Mouse (Mus musculus): ENCODE data around the gene Herc4. TPM values are rescaled to one million over a fixed set of nuclear protein-coding genes. Genes with fewer than 3 reads are reported as not detected.

Gene Herc4
- polyA plus RNA-seq, 1 experiment from 2014 or later = 42.9 TPM

DNA sequence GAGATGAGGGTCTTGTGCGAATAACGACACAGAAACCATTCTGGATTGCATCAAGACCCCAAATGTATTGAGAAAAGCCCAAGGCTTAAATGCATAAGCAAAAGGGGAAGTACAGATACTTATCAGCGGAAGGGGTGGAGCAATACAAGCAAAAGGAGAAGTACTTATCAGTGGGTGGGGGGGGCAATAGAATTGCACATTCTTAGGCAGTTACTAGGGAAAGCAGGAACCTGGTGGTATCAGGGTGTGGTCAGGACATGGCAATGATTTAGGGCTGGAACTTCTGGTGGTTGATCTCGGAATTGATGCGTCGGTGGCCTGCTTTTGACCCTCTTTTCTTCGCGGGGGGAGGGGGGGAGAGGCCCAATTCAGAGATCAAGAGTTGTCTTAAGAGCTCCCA, 7.7 kb upstream of the Herc4 start:
- H3K4me1 ChIP-seq (replicated peaks) = no peaks in the 10 kb centered on the region
- no peak for ATAC-seq (ENCODE audit: insufficient number of reproducible peaks, insufficient read depth, low FRiP score, low TSS enrichment, low read depth)

DNA sequence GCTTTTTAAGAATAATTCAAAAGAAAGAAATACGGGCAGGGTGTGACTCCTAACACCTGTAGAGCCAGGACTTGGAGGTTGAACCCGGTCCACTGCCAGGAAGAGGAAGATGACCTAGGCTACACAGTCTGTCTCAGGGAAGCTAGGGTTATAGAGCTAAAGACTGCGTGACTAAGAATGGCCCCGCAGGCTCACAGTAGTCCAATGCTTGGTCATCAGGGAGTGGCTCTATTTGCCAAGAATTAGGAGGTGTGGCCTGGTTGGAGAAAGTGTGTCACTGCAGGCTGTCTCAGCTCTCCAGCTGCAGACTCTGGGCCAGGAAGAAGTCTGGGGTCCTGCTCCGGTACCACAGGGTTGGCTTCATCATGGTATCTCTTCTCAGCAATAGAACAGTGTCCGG, 6.9 kb upstream of the Herc4 start:
- Histone ChIP-seq H3K9ac (replicated peaks) (no peak overlapping the region), H3K27ac (no peak overlapping the region), H3K27me3 (no peaks in the 10 kb centered on the region), H3K9me3 (no peaks in the 10 kb centered on the region), H3K4me1 (replicated peaks) (no peaks in the 10 kb centered on the region), H3K36me3 (no peaks in the 10 kb centered on the region), H3K4me3 (replicated peaks) (no peak overlapping the region), H3K4me2 (no peak overlapping the region)
- WGBS = 91% methylated on average over 6 of the region's 6 CpGs
- no peak for ATAC-seq (ENCODE audit: insufficient number of reproducible peaks, insufficient read depth, low FRiP score, low TSS enrichment, low read depth)

More for the DNA sequence above, 7.7 kb upstream of the Herc4 start:
- H3K9ac ChIP-seq (replicated peaks) = no peak overlapping the region
- no peaks in the 10 kb centered on the region for H3K36me3 ChIP-seq
- 76% methylated on average over 8 of the region's 8 CpGs for WGBS
- H3K27ac ChIP-seq = no peak overlapping the region
- H3K9me3 ChIP-seq = no peaks in the 10 kb centered on the region
- no peaks in the 10 kb centered on the region for H3K27me3 ChIP-seq
- no peak overlapping the region for H3K4me2 ChIP-seq
- H3K4me3 ChIP-seq (replicated peaks) = no peak overlapping the region

DNA sequence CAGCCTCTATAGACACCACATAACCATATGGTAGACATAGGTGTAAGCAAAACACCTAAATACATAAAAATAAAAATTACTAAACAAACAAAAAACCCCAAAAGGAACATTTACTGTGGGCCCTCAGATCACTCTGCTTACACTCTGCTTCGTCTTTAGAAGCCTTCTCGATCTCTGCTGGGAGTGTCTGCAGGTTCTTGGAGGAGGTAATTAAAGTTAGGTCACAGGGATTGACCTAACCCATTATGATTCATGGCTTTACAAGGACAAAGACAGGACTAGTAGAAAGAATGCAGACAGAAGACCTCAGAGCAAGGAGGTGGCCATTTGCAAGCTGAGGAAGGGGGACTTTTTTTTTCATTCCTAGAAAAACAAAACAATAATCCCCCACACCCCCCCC, 6.4 kb upstream of the Herc4 start:
- Histone ChIP-seq H3K27ac (no peak overlapping the region), H3K27me3 (no peaks in the 10 kb centered on the region), H3K4me3 (replicated peaks) (no peak overlapping the region), H3K4me1 (replicated peaks) (no peaks in the 10 kb centered on the region), H3K9ac (replicated peaks) (no peak overlapping the region), H3K4me2 (no peak overlapping the region), H3K9me3 (no peaks in the 10 kb centered on the region), H3K36me3 (no peaks in the 10 kb centered on the region)
- 61% methylated on average over 2 of the region's 2 CpGs for WGBS
- ATAC-seq (ENCODE audit: insufficient number of reproducible peaks, insufficient read depth, low FRiP score, low TSS enrichment, low read depth) = no peak

DNA sequence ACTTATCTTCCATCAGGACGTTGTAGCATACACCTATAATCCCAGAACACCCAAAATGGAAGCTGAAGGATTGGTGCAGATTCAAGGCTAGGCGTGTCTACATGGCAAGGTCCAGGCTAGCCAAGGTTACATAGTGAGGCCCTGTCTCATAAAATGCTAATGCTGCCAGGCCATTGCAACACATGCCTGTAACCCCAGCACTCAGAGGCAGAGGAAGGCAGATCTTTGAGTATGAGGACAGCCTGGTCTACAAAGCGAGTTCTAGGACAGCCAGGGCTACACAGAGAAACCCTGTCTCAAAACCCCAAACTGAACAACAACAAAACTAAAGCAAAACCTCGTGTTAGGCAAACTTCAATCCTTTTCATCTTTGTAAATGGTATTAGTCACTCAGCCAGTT, 5.5 kb upstream of the Herc4 start:
- no peak for ATAC-seq (ENCODE audit: insufficient number of reproducible peaks, insufficient read depth, low FRiP score, low TSS enrichment, low read depth)
- no peak overlapping the region for H3K4me3 ChIP-seq (replicated peaks)
- H3K9me3 ChIP-seq = no peaks in the 10 kb centered on the region
- no peak overlapping the region for H3K4me2 ChIP-seq
- H3K27me3 ChIP-seq = no peaks in the 10 kb centered on the region
- H3K4me1 ChIP-seq (replicated peaks) = peaks cover 7% of the 10 kb centered on the region
- WGBS = 74% methylated on average over 4 of the region's 4 CpGs
- H3K36me3 ChIP-seq = no peaks in the 10 kb centered on the region
- no peak overlapping the region for H3K27ac ChIP-seq
- H3K9ac ChIP-seq (replicated peaks) = no peak overlapping the region

DNA sequence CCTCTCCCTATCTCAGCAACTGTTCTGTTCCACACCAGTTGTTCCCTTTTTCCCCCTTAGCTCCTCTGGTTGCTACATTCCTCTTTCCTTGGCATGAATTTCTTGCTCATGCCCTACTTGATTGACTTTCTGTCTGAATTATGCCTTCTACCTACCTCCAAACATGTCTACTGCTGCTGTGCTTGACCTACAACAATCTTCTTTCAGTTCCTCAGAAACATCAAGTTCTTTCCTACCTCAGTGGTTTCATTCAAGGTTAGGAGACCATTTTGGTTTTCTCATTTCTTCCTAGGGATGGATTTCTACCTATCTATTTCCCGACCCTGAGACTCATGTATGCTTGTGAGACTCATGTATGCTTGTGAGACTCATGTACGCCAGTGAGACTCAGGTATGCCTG, 3.8 kb upstream of the Herc4 start:
- Histone ChIP-seq H3K9me3 (no peaks in the 10 kb centered on the region), H3K27me3 (no peaks in the 10 kb centered on the region), H3K4me1 (replicated peaks) (peaks cover 8% of the 10 kb centered on the region), H3K4me3 (replicated peaks) (no peak overlapping the region), H3K27ac (no peak overlapping the region), H3K4me2 (no peak overlapping the region), H3K9ac (replicated peaks) (no peak overlapping the region), H3K36me3 (no peaks in the 10 kb centered on the region)
- 88% methylated on average over 2 of the region's 2 CpGs for WGBS
- no peak for ATAC-seq (ENCODE audit: insufficient number of reproducible peaks, insufficient read depth, low FRiP score, low TSS enrichment, low read depth)

DNA sequence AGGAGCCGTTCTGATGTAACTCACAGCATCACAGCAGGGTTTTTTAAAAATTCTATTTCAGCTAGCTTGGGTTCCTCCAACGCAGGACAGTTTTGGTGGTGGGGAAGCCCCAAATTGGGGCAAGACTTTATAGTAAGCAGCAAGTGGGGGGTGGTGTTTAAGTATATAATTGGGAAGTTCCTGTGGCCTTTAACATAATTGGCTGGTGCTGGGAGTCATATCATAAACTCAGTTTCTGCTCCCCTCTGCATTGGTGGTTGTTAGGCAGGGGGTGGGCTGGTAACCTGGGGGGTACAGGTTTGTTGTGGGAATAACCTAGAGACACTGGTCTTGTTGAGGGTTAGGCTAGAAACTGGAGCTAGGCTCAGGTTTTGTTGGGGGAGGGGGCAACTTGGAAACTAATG, 2.7 kb upstream of the Herc4 start:
- 75% methylated on average over 2 of the region's 2 CpGs for WGBS
- no peak overlapping the region for H3K4me3 ChIP-seq (replicated peaks)
- ATAC-seq (ENCODE audit: insufficient number of reproducible peaks, insufficient read depth, low FRiP score, low TSS enrichment, low read depth) = no peak
- no peaks in the 10 kb centered on the region for H3K36me3 ChIP-seq
- no peaks in the 10 kb centered on the region for H3K27me3 ChIP-seq
- peaks cover 8% of the 10 kb centered on the region for H3K4me1 ChIP-seq (replicated peaks)
- H3K4me2 ChIP-seq = no peak overlapping the region
- H3K9ac ChIP-seq (replicated peaks) = no peak overlapping the region
- H3K9me3 ChIP-seq = no peaks in the 10 kb centered on the region
- H3K27ac ChIP-seq = no peak overlapping the region

DNA sequence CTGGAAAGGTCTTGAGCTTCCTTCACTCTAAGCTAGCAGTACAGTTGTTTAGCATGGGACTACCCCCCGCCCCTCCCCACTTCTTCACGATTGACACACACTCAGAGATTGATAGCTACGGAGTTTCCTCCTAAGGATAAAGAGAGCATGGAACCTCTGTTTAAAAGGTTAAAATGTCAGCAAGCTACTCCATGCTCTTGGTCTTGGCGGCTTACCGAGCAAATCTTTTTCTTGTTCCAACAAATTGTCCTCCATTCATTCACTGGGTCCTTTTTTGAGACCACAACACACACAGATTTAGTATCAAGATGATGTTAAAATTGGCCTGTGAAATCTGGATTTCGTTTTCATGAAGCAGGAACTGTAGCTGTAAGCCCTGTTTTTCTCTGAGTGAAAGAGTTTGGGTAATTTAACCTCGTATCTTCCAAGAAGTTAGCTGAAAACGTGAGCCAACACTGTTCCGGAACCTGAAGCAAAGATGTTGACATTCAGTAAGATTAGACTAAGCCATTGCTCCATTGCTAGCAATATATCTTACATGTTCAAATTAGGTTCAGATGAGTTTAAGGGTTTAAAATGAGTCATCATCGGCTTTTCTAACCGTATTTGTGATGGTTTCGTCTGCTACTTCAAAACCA, 693 bp upstream of the Herc4 start:
- Histone ChIP-seq H3K9ac (replicated peaks) (peak overlapping the region; percentile 47), H3K4me3 (replicated peaks) (peak overlapping the region; percentile 92), H3K27me3 (no peaks in the 10 kb centered on the region), H3K4me1 (replicated peaks) (peaks cover 8% of the 10 kb centered on the region), H3K27ac (no peak overlapping the region), H3K9me3 (no peaks in the 10 kb centered on the region), H3K4me2 (peak overlapping the region; percentile 65), H3K36me3 (no peaks in the 10 kb centered on the region)
- WGBS = 29% methylated on average over 12 of the region's 12 CpGs
- no peak for ATAC-seq (ENCODE audit: insufficient number of reproducible peaks, insufficient read depth, low FRiP score, low TSS enrichment, low read depth)

DNA sequence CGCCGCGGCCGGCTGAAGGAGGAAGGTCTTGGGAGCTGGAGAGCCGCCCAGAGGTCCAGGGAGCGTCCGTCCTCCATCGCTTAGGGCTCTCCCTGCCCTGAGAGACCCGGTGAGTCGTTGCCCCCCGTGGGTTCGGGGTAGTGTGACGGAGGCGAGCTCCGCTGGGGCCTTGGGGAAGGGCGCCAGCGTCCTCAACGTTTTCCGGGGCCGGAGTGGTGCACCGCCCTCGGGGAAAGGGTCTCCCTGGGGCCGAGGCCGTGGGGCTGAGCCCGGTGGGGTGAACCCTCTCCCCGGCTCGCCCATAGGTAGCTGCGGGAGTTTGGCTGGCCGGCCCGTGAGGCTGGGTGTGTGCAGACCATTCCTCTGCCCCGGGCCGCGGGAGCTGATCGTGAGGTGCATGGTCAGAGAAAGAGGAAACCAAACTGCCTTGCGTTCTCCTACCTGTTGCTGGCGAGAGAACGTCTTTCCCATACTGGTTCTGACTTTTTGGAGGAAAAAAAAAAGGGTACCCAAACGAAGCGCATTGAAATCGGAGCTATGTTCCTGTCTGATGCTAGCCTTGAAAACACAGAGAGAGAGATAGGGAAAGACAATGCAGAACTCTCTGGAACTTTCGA, 553 bp downstream of the Herc4 start:
- ATAC-seq (ENCODE audit: insufficient number of reproducible peaks, insufficient read depth, low FRiP score, low TSS enrichment, low read depth) = peak; percentile 83
- peaks cover 8% of the 10 kb centered on the region for H3K4me1 ChIP-seq (replicated peaks)
- H3K27me3 ChIP-seq = no peaks in the 10 kb centered on the region
- peak overlapping the region; percentile 57 for H3K4me2 ChIP-seq
- peak overlapping the region; percentile 94 for H3K9ac ChIP-seq (replicated peaks)
- H3K9me3 ChIP-seq = no peaks in the 10 kb centered on the region
- H3K36me3 ChIP-seq = no peaks in the 10 kb centered on the region
- 0% methylated on average over 41 of the region's 41 CpGs for WGBS
- peak overlapping the region; percentile 92 for H3K4me3 ChIP-seq (replicated peaks)
- H3K27ac ChIP-seq = peak overlapping the region; percentile 99

DNA sequence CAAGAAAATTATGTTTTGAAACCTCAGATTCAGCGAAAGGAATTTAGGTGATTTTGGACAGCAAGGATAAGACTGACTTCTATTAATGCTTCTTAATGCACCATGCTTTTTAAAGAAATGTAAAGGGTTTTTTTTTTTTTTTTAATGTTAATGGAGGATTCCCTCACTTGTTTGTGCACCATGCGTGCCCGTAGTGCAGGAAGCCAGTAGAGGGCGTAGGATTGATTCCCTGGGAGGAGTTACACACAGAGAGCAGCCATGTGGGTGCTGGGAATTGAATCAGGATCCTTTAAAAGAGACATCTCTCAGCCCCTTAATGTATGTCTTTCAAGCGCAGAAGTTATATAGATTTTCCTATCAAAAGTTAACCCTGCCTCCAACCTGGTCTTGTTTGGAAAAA, 1.1 kb downstream of the Herc4 start:
- H3K4me1 ChIP-seq (replicated peaks) = peaks cover 8% of the 10 kb centered on the region
- no peaks in the 10 kb centered on the region for H3K27me3 ChIP-seq
- H3K9me3 ChIP-seq = no peaks in the 10 kb centered on the region
- peak overlapping the region; percentile 94 for H3K9ac ChIP-seq (replicated peaks)
- peaks cover 2% of the 10 kb centered on the region; the same call in 1 of the 2 replicates for H3K36me3 ChIP-seq
- H3K4me2 ChIP-seq = peak overlapping the region; percentile 57
- WGBS = 16% methylated on average over 5 of the region's 5 CpGs
- no peak for ATAC-seq (ENCODE audit: insufficient number of reproducible peaks, insufficient read depth, low FRiP score, low TSS enrichment, low read depth)
- H3K4me3 ChIP-seq (replicated peaks) = peak overlapping the region; percentile 92
- peak overlapping the region; percentile 99; the same call in 1 of the 2 replicates for H3K27ac ChIP-seq

DNA sequence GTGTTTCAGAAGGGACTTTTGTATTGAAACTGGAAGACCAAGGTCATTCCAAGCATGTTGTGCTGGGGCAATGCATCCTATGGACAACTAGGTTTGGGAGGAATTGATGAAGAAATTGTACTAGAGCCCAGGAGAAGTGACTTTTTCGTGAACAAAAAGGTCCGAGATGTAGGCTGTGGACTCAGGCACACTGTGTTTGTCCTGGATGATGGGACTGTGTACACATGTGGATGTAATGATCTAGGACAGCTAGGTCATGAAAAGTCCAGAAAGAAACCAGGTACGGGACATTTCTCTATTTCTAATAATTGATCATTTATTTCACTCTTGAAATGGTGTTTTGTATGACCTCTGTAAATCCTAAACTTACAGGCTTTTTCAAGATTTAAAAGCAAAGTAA, 2.2 kb downstream of the Herc4 start:
- H3K4me3 ChIP-seq (replicated peaks) = no peak overlapping the region
- H3K4me1 ChIP-seq (replicated peaks) = peaks cover 8% of the 10 kb centered on the region
- H3K4me2 ChIP-seq = no peak overlapping the region
- 93% methylated on average over 3 of the region's 3 CpGs for WGBS
- H3K9ac ChIP-seq (replicated peaks) = no peak overlapping the region
- no peaks in the 10 kb centered on the region for H3K9me3 ChIP-seq
- no peak for ATAC-seq (ENCODE audit: insufficient number of reproducible peaks, insufficient read depth, low FRiP score, low TSS enrichment, low read depth)
- peaks cover 12% of the 10 kb centered on the region for H3K36me3 ChIP-seq
- H3K27me3 ChIP-seq = no peaks in the 10 kb centered on the region
- no peak overlapping the region for H3K27ac ChIP-seq

DNA sequence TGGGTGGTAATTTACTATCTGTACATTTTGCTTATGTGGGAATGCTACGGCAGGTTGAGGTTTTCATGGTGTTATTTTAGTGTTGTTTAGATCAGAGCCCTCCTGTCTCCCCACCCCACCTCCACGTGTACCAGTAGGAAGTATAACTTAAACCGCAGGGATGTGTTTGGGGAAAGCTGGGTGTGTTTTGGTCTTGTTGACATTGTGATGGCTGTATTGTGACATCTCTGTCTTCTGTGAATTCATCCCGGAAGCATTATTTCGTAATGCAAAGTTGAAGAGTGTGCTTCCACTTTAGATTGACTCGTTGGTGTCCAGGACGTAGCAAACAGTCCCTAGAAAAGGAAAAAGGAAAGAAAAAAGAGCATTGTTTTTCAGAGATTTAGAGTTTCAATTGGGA, 3.8 kb downstream of the Herc4 start:
- Histone ChIP-seq H3K9ac (replicated peaks) (no peak overlapping the region), H3K36me3 (peaks cover 18% of the 10 kb centered on the region), H3K27ac (no peak overlapping the region), H3K4me2 (no peak overlapping the region), H3K9me3 (no peaks in the 10 kb centered on the region), H3K4me1 (replicated peaks) (peaks cover 6% of the 10 kb centered on the region), H3K27me3 (no peaks in the 10 kb centered on the region), H3K4me3 (replicated peaks) (no peak overlapping the region)
- no peak for ATAC-seq (ENCODE audit: insufficient number of reproducible peaks, insufficient read depth, low FRiP score, low TSS enrichment, low read depth)
- WGBS = 86% methylated on average over 7 of the region's 7 CpGs

DNA sequence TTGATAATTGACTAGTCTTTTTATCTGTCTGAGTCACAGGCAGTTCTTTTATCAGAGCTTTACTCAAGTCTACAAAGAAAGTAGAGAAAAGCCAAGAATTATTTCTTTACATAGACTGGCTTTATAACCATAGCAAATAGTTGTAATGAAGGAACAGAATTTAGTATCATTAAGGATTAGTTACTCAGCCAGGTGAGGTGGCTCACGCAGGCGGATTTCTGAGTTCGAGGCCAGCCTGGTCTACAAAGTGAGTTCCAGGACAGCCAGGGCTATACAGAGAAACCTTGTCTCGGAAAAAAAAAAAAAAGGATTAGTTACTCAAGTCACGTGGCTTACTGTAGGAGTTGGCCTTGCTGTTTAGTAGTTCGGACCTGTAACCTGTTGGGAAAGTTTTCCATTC, 4.8 kb downstream of the Herc4 start:
- no peak overlapping the region for H3K4me2 ChIP-seq
- no peak overlapping the region for H3K4me3 ChIP-seq (replicated peaks)
- no peak overlapping the region for H3K9ac ChIP-seq (replicated peaks)
- no peaks in the 10 kb centered on the region for H3K4me1 ChIP-seq (replicated peaks)
- peaks cover 27% of the 10 kb centered on the region for H3K36me3 ChIP-seq
- H3K27me3 ChIP-seq = no peaks in the 10 kb centered on the region
- no peak overlapping the region for H3K27ac ChIP-seq
- no peak for ATAC-seq (ENCODE audit: insufficient number of reproducible peaks, insufficient read depth, low FRiP score, low TSS enrichment, low read depth)
- H3K9me3 ChIP-seq = no peaks in the 10 kb centered on the region
- WGBS = 91% methylated on average over 6 of the region's 6 CpGs
